Mouse (Mus musculus): ENCODE measurements at regions not wholly inside any gene's neighbourhood (a gene's known extent, or its start where the extent isn't known, plus 50 kb on each side); places are given as distances from the start of the nearest gene placed in this dataset.

DNA sequence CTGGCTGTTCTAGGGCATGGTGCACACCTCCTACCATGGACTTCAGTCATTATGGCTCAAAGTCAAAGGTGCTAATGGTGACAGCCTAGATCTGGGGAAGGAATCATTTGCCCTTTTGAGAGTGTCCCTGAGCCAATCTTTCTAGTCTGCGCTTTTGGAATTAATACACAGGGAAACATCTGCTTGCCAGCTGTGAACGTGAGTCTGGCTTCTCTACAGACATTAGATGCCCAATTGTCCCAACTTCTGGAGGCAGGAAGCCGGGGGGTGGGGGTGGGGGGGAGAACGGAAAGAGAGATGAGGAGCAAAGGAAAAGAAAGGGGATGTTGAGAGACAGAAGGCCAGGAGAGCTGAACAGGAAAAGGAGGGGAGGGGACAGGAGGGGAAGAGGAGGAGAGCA, 377.9 kb upstream of the Spred2 start:
- TF ChIP-seq CTCF (IDR thresholded peaks at IDR 0.05; ENCODE audit: control insufficient read depth, insufficient read depth, insufficient replicate concordance, low read depth, low read length) (no peak), POLR2A (IDR thresholded peaks at IDR 0.05; ENCODE audit: control insufficient read depth, low read depth, low read length) (no peak)

Data from testis, adult 2 months (tissue).